Mouse (Mus musculus): ENCODE measurements around the gene Brd3. TPM values are rescaled to one million over a fixed set of nuclear protein-coding genes. Genes with fewer than 3 reads are reported as not detected.
"Not testable (repeated sequence)": the region's sequence is repeated elsewhere in the genome, so short reads cannot be mapped to it uniquely, and the experiment has no call there.

Gene Brd3
- polyA plus RNA-seq (2015; fragmentation: Nextera tagmentation; extraction: Ambion mirVana): 141 and 169 TPM in 2 replicates

GRCm38 (mm10) chr2:27507562-27507961, at the start of gene Brd3:
Brd3 (minus strand) TSS chr2:27507662.
- H3K27ac ChIP-seq: no peak within 1 kb of the TSS
- H3K27me3 ChIP-seq: no peaks in the 10 kb centered on the region
- H3K9ac ChIP-seq: 0 out of 2 replicates have a peak within 1 kb of the TSS, but pooled peaks have one; percentile 10
- H3K4me1 ChIP-seq: peaks cover 21% of the 10 kb centered on the region
- H3K9me3 ChIP-seq: no peaks in the 10 kb centered on the region
- 64% methylated on average over 4 of the region's 4 CpGs for WGBS
- no peak within 1 kb of the TSS for H3K4me2 ChIP-seq (replicated peaks)
- H3K4me3 ChIP-seq: no peak within 1 kb of the TSS
- no peaks in the 10 kb centered on the region for H3K36me3 ChIP-seq
- ATAC-seq (ENCODE audit: low FRiP score, low read depth): no peak

- 89% methylated on average over 6 of the region's 6 CpGs for WGBS
- no peak for ATAC-seq (ENCODE audit: low FRiP score, low read depth)
- H3K36me3 ChIP-seq: no peaks in the 10 kb centered on the region
- H3K4me2 ChIP-seq (replicated peaks): no peak overlapping the region
- H3K9me3 ChIP-seq: no peaks in the 10 kb centered on the region
- H3K27ac ChIP-seq: no peak overlapping the region
- no peak overlapping the region for H3K9ac ChIP-seq
- no peaks in the 10 kb centered on the region for H3K27me3 ChIP-seq
- no peak overlapping the region for H3K4me3 ChIP-seq
- H3K4me1 ChIP-seq: peaks cover 17% of the 10 kb centered on the region
Observed at GRCm38 (mm10) chr2:27556921-27557320, 49.5 kb upstream of the Brd3 start.

GRCm38 (mm10) chr2:27554308-27554707, 46.8 kb upstream of the Brd3 start:
- ATAC-seq (ENCODE audit: low FRiP score, low read depth): no peak
- no peak overlapping the region for H3K4me3 ChIP-seq
- H3K4me2 ChIP-seq (replicated peaks): no peak overlapping the region
- H3K27me3 ChIP-seq: no peaks in the 10 kb centered on the region
- H3K9me3 ChIP-seq: no peaks in the 10 kb centered on the region
- no peak overlapping the region for H3K9ac ChIP-seq
- WGBS: 83% methylated on average over 9 of the region's 9 CpGs
- no peaks in the 10 kb centered on the region for H3K36me3 ChIP-seq
- H3K4me1 ChIP-seq: peaks cover 16% of the 10 kb centered on the region
- H3K27ac ChIP-seq: no peak overlapping the region

GRCm38 (mm10) chr2:27552620-27553287, 45.3 kb upstream of the Brd3 start:
- H3K36me3 ChIP-seq: no peaks in the 10 kb centered on the region
- 18% methylated on average over 7 of the region's 7 CpGs for WGBS
- no peak overlapping the region for H3K4me3 ChIP-seq
- no peaks in the 10 kb centered on the region for H3K27me3 ChIP-seq
- 0 out of 2 replicates have a peak, but pooled peaks cover 2% of the 10 kb centered on the region for H3K9me3 ChIP-seq
- peak overlapping the region; percentile 43; the same call in 1 of the 2 replicates for H3K9ac ChIP-seq
- ATAC-seq (ENCODE audit: low FRiP score, low read depth): peak; percentile 32; the same call in 1 of the 2 replicates
- H3K4me2 ChIP-seq (replicated peaks): no peak overlapping the region
- H3K27ac ChIP-seq: no peak overlapping the region
- H3K4me1 ChIP-seq: peaks cover 8% of the 10 kb centered on the region

- Histone ChIP-seq H3K27ac (no peak overlapping the region), H3K27me3 (no peaks in the 10 kb centered on the region), H3K4me2 (replicated peaks) (no peak overlapping the region), H3K4me3 (no peak overlapping the region), H3K9ac (no peak overlapping the region), H3K4me1 (peaks cover 8% of the 10 kb centered on the region), H3K9me3 (peaks cover 8% of the 10 kb centered on the region; the same call in 1 of the 2 replicates), H3K36me3 (no peaks in the 10 kb centered on the region)
- 75% methylated on average over 1 of the region's 1 CpGs for WGBS
- no peak for ATAC-seq (ENCODE audit: low FRiP score, low read depth)
Observed at GRCm38 (mm10) chr2:27548664-27549369, 41.4 kb upstream of the Brd3 start.

- H3K9me3 ChIP-seq: peaks cover 8% of the 10 kb centered on the region; the same call in 1 of the 2 replicates
- no peak overlapping the region for H3K4me3 ChIP-seq
- H3K27ac ChIP-seq: no peak overlapping the region
- no peak overlapping the region for H3K9ac ChIP-seq
- H3K4me1 ChIP-seq: peaks cover 3% of the 10 kb centered on the region
- no peak overlapping the region for H3K4me2 ChIP-seq (replicated peaks)
- no peaks in the 10 kb centered on the region for H3K27me3 ChIP-seq
- no peaks in the 10 kb centered on the region; the same call in 1 of the 2 replicates for H3K36me3 ChIP-seq
- WGBS: 93% methylated on average over 2 of the region's 2 CpGs
- ATAC-seq (ENCODE audit: low FRiP score, low read depth): no peak
Observed at GRCm38 (mm10) chr2:27547986-27548385, 40.5 kb upstream of the Brd3 start.

GRCm38 (mm10) chr2:27547326-27547725, 39.9 kb upstream of the Brd3 start:
- H3K9ac ChIP-seq: no peak overlapping the region
- no peak overlapping the region for H3K4me3 ChIP-seq
- no peaks in the 10 kb centered on the region for H3K27me3 ChIP-seq
- WGBS: 25% methylated on average over 1 of the region's 1 CpGs
- H3K4me1 ChIP-seq: no peaks in the 10 kb centered on the region
- no peak overlapping the region for H3K4me2 ChIP-seq (replicated peaks)
- H3K36me3 ChIP-seq: no peaks in the 10 kb centered on the region; the same call in 1 of the 2 replicates
- H3K27ac ChIP-seq: no peak overlapping the region
- no peak for ATAC-seq (ENCODE audit: low FRiP score, low read depth)
- peaks cover 8% of the 10 kb centered on the region; the same call in 1 of the 2 replicates for H3K9me3 ChIP-seq

- H3K27me3 ChIP-seq; H3K4me1 ChIP-seq; H3K9me3 ChIP-seq; H3K27ac ChIP-seq; H3K4me2 ChIP-seq (replicated peaks); H3K9ac ChIP-seq; H3K36me3 ChIP-seq; ATAC-seq (ENCODE audit: low FRiP score, low read depth); H3K4me3 ChIP-seq: not testable (repeated sequence)
- WGBS: 90% methylated on average over 8 of the region's 8 CpGs
Observed at GRCm38 (mm10) chr2:27546041-27546440, 38.6 kb upstream of the Brd3 start.

GRCm38 (mm10) chr2:27545517-27545916, 38.1 kb upstream of the Brd3 start:
- not testable (repeated sequence) for H3K27ac ChIP-seq; H3K9ac ChIP-seq; H3K36me3 ChIP-seq; H3K27me3 ChIP-seq; H3K9me3 ChIP-seq; H3K4me1 ChIP-seq; ATAC-seq (ENCODE audit: low FRiP score, low read depth); H3K4me2 ChIP-seq (replicated peaks); H3K4me3 ChIP-seq
- WGBS: 77% methylated on average over 3 of the region's 3 CpGs

- ATAC-seq (ENCODE audit: low FRiP score, low read depth): no peak
- Histone ChIP-seq H3K9me3 (peaks cover 8% of the 10 kb centered on the region; the same call in 1 of the 2 replicates), H3K4me2 (replicated peaks) (no peak overlapping the region), H3K27me3 (no peaks in the 10 kb centered on the region), H3K9ac (no peak overlapping the region), H3K4me3 (no peak overlapping the region), H3K27ac (no peak overlapping the region), H3K36me3 (no peaks in the 10 kb centered on the region; the same call in 1 of the 2 replicates), H3K4me1 (peaks cover 9% of the 10 kb centered on the region)
- 84% methylated on average over 6 of the region's 6 CpGs for WGBS
Observed at GRCm38 (mm10) chr2:27544613-27545012, 37.2 kb upstream of the Brd3 start.

GRCm38 (mm10) chr2:27541225-27541624, 33.8 kb upstream of the Brd3 start:
- peaks cover 13% of the 10 kb centered on the region for H3K4me1 ChIP-seq
- H3K9ac ChIP-seq: peak overlapping the region; percentile 68
- no peaks in the 10 kb centered on the region for H3K27me3 ChIP-seq
- H3K9me3 ChIP-seq: no peaks in the 10 kb centered on the region
- WGBS: 91% methylated on average over 3 of the region's 3 CpGs
- peak overlapping the region; percentile 73 for H3K4me2 ChIP-seq (replicated peaks)
- H3K27ac ChIP-seq: no peak overlapping the region
- H3K36me3 ChIP-seq: peaks cover 6% of the 10 kb centered on the region
- ATAC-seq (ENCODE audit: low FRiP score, low read depth): no peak
- H3K4me3 ChIP-seq: peak overlapping the region; percentile 44; the same call in 1 of the 2 replicates

GRCm38 (mm10) chr2:27540515-27540836, 33.0 kb upstream of the Brd3 start:
- 25% methylated on average over 10 of the region's 10 CpGs for WGBS
- Histone ChIP-seq H3K4me2 (replicated peaks) (peak overlapping the region; percentile 73), H3K27ac (peak overlapping the region; percentile 73), H3K36me3 (peaks cover 13% of the 10 kb centered on the region), H3K9me3 (no peaks in the 10 kb centered on the region), H3K4me3 (peak overlapping the region; percentile 44), H3K9ac (peak overlapping the region; percentile 68), H3K4me1 (peaks cover 13% of the 10 kb centered on the region), H3K27me3 (no peaks in the 10 kb centered on the region)
- no peak for ATAC-seq (ENCODE audit: low FRiP score, low read depth)
